Mouse (Mus musculus) cerebellum, adult 2 months (tissue): ENCODE data around the gene Lipa.

ENCODE experiments used
- CTCF ChIP-seq: fragments of 200-500 bp; IDR thresholded peaks from 2 replicates; pipeline ENCODE4 v1.5.1; 2011; ENCODE audit warnings: low read depth, mild to moderate bottlenecking, control low read depth, low read length, moderate library complexity, borderline replicate concordance; ENCODE audit not compliant: insufficient read depth
- POLR2A ChIP-seq: fragments of 200-500 bp; IDR thresholded peaks from 2 replicates; pipeline ENCODE4 v1.6.1; 2011; ENCODE audit warnings: low read length, control low read depth, borderline replicate concordance; ENCODE audit not compliant: insufficient read depth

GRCm38 (mm10) chr19:34566178-34566784, 39.0 kb upstream of the Lipa start:
- no peak for TF ChIP-seq POLR2A
- TF ChIP-seq CTCF, result no peak
